Mouse (Mus musculus) spleen, adult 18-20 months (tissue): ENCODE data around the gene Bola1.
"Not testable (repeated sequence)": the region's sequence is repeated elsewhere in the genome, so short reads cannot be mapped to it uniquely, and the experiment has no call there.

Experiments used
- DNase-seq, 2 experiments: peaks; one replicate each; pipeline ENCODE4 v3.0.0; 2022; ENCODE audit warnings: mixed read lengths in 2 of 2

The Bola1 gene

GRCm38 (mm10) chr3:96246427-96246856 lies 26.9 kb upstream of the Bola1 start, which contains the start of gene Hist2h3c1:
Hist2h3c1 (plus strand) TSS chr3:96246685.
- not testable (repeated sequence) for DNase-seq

DNA sequence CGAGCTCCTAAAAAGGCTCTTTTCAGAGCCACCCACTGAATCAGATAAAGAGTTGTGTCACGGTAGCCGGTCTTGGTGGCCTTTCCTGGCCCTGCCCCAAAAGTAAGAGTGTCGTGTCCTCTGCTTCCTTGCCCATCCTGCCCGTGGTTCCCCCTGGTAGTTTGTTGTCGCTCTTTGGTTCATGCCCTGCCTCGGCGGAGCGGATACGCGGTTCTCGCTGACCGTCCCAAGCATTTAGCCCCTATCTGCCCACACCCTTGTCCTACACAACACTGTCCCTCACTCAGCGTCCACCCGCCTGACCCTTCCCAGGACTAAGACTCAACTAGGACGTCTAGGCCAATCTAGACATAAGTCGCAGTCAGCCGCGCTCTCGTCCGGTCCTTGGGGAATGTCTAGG lies 26.5 kb upstream of the Bola1 start:
- DNase-seq, result not testable (repeated sequence)

- peak; percentile 83 for DNase-seq
Observed at GRCm38 (mm10) chr3:96245003-96245886, 25.7 kb upstream of the Bola1 start, which contains the start of gene Hist2h2aa1. Hist2h2aa1 (plus strand) TSS chr3:96245497.

GRCm38 (mm10) chr3:96243921-96244572 lies 24.5 kb upstream of the Bola1 start:
- no peak for DNase-seq

GRCm38 (mm10) chr3:96240799-96241197 lies 21.3 kb upstream of the Bola1 start:
- DNase-seq, result no peak

GRCm38 (mm10) chr3:96239949-96240798 lies 20.7 kb upstream of the Bola1 start, which contains the start of gene Hist2h2aa2:
Hist2h2aa2 (minus strand) TSS chr3:96240276.
- peak; percentile 89 to 92 for DNase-seq

DNA sequence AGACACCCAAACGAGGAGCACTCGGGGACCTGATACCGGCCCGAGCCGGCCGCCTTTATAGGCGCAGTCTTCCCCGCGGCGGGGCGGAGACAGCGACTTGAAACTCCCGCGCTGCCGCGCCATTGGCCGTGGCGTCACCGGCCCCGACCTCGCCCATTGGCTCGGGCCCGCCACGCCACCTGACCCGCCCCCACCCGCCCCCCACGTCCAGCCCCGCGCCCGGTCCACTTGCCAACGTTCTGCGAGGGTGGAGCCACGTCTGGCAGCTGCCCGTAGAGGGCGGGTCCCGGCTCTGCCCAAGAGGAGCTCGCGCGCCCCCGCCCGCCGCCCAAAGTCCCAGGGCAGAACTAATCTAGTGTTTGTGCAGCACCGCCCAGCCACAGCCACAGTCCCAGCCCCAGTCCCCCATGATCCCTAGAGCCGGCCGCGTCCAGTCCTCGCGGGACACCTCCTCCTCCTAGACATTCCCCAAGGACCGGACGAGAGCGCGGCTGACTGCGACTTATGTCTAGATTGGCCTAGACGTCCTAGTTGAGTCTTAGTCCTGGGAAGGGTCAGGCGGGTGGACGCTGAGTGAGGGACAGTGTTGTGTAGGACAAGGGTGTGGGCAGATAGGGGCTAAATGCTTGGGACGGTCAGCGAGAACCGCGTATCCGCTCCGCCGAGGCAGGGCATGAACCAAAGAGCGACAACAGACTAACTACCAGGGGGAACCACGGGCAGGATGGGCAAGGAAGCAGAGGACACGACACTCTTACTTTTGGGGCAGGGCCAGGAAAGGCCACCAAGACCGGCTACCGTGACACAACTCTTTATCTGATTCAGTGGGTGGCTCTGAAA lies 19.7 kb upstream of the Bola1 start, which contains the start of gene Hist2h3c2:
Hist2h3c2 (minus strand) TSS at position 174 of the 840 bp plus-strand sequence.
- DNase-seq, result peak; percentile 19 to 60

DNA sequence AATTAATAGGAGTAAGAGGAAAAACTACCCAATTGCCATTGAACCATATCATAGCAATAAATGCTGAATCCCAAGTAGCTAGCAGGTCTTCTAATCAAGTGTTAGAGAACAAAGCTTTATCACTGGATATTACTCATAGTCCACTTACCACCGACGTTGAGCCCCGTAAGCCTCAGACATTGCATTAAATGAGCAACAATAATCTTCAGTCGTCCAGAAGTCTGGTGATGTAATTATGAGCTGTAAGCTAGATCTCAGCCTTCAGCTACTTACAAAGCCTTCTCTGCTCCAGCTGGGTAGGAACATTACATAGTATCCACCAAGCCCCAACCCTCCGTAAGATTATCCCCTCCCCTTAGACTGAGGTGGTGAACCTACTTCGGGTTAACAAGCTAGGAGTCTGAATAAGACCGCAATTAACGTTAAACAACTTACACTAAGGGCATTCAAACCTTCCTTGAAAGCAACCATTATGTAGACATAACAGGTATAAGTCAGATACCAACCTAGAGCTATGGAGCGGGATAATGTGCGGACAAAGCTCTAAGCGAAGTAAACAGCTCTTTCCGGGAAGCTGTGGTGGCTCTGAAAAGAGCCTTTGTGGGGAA lies 18.5 kb upstream of the Bola1 start:
- no peak for DNase-seq

DNA sequence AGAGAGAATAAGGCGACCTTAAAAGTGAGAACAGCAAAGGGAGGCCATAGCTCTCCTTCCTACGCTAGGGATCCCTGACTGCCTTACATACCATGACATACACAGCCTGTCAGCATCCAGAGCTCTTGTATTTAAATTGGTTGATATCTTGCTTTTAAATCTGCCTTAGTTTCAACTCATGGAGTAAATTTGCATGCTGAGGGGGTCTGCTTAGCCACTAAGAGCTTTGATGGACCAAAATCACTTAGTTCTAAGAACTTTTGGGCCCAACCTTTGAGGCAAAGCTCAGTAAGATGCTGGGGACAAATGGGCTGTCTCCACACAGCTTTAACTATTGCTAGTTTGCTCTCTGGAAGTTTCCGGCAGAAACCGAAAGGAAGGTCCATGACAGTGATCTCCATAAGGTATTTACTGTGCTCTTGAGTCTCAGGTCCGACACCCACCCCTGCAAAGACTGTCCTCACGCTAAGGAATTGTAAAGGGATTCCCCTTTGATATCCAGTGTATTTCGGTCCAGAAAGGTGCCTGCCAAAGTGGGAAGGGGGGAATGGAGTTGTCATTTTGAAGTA lies 17.9 kb upstream of the Bola1 start:
- no peak for DNase-seq

DNA sequence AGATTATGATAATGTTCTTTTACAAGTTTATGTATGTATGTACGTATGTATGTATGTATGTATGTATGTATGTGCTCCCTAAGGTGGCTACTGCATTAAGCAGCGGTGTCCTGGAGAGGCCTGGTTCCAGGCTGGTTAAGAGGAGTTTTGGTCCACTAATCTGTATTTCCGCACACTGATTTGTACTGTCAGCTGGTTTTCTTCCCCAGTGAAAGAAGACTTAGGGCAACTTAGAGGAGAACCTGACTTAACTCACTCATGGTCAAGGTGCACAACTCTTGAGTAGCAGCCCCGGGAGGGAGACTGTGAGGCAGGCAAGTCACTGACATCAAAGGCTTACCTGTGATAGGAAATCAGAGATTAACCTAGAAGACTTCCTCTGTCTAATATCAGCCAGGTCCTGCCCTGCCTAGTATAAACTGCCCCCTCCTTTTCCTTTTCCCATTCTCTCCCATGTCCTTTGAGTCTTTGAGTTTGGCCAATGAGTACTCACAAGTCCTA lies 17.4 kb upstream of the Bola1 start:
- DNase-seq, result no peak

DNA sequence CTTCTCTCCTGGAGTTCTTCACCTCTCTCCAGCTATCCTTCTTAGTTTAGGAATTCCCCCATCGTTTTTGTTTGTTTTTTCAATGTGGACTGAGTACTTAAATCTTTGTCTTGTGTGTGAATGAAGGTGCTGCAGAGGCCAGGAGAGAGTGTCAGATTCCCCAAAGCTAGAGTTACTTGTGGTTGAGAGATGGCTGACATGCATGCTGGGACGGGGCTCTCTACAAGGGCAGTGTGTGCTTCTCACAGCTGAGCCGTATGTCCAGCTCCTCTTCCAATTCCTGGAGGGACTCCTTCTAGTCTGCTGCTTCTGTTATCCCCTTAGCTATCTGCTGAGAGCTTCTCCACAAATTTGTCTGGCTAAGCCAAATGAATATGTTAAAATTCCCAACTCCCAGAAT lies 16.3 kb upstream of the Bola1 start:
- no peak for DNase-seq

DNA sequence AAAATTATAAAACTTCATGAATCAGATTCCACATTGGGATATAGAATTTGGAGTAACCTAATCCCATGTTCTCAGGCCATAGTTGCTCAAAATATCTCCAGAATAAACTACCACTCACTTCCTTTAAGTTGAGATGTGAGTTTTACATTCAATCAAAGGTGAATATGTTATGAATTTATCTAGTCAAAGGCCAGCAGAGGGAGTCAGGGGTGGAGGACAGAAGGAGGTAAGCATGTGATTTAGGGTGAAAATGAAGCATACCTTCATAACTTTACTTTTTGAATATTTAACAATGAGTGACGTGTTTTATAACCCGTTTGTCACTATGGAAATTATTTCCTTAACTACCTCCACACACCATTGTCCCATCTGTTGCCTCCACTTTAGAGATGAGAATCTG lies 15.4 kb upstream of the Bola1 start:
- no peak for DNase-seq

DNA sequence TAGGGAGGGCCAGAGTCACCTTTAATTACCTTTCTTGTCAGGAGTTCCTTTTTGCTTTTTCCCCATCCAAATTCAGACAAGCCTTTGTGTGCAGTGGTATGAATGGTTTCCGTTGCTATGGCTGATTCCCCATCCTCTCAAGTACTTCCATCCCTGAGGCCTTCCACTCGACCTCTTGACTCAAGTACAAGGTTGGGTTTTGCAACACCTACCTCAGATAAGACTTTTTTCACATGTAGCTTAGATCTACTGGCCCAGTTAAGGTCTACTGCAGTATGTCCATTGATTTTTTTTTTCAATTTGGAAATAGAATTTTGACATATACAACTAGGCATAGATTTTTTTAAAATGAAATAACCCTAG lies 12.2 kb upstream of the Bola1 start:
- no peak for DNase-seq

DNA sequence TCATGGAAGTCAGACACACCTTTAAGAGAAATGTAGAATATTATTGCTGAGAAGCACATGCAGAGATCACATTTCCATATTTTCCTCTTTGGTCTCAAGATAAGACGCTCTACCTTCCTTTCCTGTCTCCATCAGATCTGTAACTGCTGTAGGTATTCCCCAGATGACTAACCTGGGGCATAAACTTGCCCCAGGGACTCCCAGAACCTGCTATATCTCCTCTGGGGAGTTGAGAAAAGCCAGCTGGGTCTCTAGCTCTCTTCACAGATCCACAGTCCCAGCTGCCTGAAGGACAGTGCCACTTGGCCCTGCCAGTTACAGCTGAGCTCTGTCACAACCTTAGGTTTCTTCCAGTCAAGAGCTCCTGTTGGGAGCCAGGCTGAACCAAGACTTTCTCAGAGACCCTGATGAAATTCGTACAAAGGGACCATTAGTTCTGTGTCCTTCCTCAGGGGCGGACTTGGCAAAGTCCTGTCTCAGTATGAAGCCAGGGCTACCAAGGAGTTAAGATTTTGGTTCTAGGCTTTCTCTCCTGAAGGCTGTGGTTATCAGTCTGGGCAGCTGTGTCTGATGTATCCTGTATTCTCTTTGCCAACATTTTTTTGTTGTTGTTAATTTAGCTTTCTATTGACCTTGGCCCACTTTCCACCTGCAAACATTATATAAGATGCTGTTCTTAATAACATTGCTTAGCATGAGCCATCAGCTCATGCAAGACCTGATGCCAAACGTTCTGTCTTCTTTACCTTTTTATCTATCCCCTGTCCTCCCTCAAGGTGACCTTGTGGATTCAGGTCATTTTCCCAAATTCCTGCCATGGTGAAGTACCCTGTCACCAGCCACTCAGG lies 11.6 kb upstream of the Bola1 start:
- DNase-seq, result no peak

DNA sequence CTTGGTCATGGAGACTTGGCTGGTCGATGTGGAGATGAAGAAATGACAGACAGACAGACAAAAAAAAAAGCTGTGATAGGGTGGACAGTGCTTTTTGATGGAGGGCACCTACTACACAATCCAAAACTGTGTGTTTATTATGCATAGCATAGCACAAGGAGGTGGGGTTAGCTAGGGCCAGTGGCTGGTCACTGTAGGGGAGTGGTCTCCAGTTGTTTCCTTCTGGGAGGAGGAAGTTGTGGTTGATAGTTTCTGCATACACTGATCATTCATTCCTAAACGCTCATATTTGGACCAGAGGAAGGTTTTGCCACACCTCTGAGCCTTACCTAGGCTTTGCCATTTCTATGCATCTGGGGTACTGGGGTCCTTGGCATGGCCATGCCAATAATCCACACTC lies 10.9 kb upstream of the Bola1 start:
- DNase-seq, result no peak

- DNase-seq, result no peak
Observed at GRCm38 (mm10) chr3:96228828-96229227, 9.3 kb upstream of the Bola1 start.

DNA sequence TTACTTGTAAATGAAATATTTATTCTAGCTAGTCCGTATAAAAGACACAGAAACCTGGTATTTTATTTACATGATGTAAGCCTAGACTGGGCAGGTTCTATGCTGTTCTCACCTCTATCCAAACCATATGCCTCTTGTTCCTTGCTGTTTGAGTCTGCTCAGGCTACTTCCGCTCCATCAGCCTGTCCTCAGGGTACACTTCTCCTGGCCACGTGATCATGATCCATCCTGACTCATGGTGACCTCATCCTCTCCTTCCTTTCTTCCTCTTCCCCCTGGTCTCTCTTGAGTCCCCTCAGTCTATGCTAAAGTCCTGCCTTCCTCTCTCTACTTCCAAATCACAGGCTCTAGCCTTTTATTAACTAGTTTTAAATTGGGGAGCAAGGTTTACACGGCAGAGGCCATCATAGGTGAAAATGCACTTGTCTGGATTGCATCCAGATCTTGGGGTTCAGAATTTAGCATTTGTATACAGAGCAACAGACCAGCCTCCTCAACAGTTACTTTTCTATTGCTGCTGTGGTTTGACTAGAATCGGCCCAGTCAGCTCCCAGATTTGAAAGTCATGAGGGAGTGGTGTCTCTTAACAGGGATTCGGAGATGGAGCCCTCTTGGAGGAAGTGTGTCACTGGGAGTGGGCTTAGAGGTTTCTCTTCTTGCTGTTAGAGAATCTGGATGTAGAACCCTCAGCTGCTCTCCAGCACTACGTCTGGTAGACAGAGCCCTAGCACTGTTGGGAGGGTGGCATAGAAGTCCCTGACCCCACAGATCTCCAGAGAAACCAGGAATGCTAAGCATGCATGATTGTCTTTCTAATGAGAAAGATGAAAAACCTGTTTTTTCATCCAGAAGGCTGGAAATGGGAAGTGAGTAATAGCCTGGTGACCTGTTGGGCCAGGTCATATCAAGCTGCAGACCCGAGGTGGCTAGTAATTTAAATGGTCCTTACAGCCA lies 7.5 kb upstream of the Bola1 start:
- no peak for DNase-seq

DNA sequence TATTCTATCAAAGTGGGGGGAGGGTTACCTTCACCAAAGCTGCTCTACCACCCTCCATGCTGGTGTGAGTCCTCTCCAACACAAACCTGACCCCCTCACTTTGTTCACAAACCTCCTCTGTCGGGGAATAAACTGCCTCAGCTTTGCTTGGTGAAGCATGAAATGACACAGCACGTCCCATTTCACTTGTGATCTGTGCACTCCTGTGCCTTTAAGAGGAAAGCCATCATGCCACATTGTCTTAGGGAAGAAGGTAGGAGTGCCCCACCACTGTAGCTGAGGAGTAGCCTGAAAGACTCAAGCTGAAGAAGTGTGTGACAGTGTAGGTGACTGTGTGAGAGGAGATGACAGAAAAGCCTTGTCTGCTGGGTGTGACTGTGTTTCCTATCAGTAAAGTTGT lies 5.9 kb upstream of the Bola1 start:
- DNase-seq, result no peak

DNA sequence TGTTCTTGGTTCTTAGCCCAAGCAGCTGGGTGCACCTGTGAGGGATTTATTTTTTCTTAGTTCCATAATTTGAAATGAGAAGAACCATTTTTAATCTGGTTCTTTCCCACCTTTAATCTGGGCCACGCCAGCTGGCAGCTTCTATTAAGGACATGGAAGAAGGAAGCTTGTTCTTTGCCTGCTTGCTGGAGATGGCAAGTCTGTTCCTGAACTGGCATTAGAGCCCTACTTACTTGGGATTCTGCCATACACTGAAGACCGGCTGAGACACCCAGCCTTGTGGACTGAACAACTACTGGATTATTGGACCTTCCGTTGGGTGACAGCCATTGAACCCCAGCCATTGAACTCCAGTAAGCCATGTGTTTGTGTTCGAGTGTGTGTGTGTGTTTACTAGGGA lies 3.3 kb upstream of the Bola1 start:
- DNase-seq, result no peak
